Mouse (Mus musculus) megakaryocyte progenitor cell, adult 5-6 weeks (primary cell): ENCODE measurements at regions not wholly inside any gene's neighbourhood (a gene's known extent, or its start where the extent isn't known, plus 50 kb on each side); places are given as distances from the start of the nearest gene placed in this dataset.

Source experiments
- ATAC-seq: replicated peaks from 2 replicates; pipeline ENCODE4 v1.8.0; 2016; ENCODE audit warnings: mild to moderate bottlenecking, moderate TSS enrichment, inconsistent platforms; ENCODE audit not compliant: poor library complexity

GRCm38 (mm10) chr5:112077840-112078600 lies 174.3 kb downstream of the Cryba4 start:
- ATAC-seq: no peak

DNA sequence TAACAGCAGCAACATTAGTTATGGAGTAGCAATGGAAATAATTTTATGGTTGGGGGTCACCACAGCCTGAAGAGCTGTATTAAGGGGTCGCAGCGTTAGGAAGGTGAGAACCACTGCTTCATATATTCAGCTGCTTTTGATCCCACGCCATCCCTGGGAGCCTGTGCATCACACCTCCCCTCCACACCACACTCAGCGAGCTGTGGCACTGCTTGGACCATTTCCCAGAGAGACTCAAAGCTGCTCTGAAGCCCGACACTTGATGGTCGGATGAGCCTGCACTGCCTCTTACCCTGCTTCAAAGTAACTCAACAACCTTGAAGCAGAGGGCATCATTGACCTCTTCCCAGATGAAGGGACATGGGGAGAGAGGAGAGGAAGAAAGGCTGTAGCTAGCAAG lies 171.3 kb downstream of the Cryba4 start:
- no peak for ATAC-seq

DNA sequence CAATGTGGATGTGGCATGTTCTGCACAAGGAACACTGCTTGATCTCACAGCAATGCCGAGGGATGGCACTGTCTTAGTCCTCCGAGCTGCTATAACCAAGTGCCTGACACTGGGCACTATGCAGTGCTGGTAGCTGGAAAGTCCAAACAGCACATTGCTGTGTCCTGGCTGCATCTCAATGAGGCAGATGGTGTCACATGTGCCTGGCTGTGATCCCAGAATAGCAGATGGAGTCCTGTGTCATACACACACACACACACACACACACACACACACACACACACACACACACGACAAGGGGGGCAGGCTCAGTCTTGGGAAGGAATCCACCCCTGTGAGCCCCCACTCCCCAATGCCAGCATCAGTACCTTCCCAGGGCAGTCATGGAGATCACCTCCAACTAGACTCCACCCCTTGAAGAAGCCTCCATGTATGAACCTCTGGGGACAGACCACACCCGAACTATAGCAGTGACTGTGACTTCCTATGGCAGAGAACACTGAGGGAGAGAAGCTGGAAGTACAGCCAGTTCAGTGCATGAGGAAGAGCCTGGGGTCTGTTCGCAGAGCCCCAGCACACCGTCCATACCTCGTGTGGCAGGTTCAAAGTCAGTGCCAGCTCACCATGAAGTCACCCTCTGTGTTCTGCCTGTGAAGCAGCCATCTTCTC lies 160.3 kb downstream of the Cryba4 start:
- no peak for ATAC-seq

DNA sequence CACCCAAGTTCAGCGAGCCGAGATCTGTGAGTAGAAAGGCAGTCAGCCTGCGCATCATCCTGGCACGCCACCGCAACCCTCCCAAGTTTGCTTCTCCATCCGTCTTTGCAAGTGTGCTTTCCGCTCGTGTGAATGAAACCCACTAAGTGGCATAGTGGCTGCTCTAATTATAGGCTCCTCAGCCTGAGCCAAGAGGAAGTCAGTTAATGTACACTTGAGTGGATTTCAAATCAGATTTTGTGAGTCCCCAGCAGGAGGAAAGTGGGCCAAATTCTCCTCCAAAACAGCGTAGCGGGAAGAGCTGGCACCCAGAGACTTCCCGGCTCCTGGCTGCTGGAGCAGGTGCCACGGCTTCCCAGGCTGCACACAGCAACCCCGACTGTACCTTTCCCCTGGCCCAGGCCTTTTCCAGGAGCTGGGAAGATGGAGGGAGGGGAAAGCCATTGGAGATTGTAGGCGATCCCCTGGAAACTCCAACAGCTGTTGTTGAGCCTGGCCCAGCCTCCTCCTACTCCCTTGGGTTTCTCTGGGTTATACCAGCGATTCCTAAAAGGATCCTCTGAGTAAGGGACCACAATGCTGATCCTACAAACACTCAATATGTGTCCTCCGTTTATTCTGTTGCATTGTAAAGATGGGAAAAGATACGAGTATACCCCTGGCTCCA lies 158.3 kb downstream of the Cryba4 start:
- ATAC-seq: no peak

GRCm38 (mm10) chr5:112098469-112099085 lies 153.7 kb downstream of the Cryba4 start:
- no peak for ATAC-seq

DNA sequence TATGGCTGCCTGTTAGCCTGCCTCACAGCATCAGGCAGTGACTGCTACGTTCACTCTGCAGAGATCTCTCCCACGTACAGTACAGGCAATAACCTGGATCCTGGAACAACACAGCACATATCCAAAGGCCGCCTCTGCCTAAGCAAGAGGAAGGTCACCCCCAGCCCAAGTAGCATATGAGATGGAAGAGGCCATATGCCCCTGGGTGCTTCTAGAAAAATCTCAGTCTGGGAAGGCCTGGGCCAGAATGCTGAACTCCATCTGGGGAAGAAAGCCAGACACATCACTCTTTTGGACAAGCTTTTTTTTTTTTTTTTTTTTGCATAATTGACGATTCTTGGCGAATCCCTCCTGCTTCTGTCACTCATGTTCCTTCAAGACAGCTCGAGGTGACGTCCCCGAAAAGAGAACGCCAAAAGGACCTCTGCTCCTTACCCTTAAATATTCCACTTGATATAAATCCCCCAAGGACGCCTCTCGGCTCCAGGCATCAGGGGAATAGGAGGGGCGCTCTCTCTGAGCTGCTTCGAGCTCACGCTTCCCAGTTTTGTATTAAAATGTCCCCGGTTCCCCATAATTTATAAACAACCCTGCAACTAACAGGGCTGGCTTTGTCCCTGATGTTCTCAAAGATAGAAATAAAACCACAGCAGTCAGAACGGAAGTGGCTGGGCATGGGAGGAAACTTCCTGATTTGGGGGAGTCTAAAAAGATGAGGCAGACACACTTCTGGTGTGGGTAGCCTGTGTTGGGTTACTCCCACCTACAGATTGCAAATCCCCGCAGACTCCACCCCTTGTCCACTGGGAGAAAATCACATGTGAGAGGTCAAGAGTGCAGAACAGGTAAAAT lies 150.4 kb downstream of the Cryba4 start:
- ATAC-seq: 0 out of 2 replicates have a peak, but pooled peaks have one; percentile 26

- no peak for ATAC-seq
These were observed 141.9 kb downstream of the Cryba4 start for GRCm38 (mm10) chr5:112110306-112110969.

- ATAC-seq: no peak
These were observed 131.6 kb downstream of the Cryba4 start for GRCm38 (mm10) chr5:112120766-112121165.

GRCm38 (mm10) chr5:112121554-112121953 lies 130.8 kb downstream of the Cryba4 start:
- no peak for ATAC-seq

DNA sequence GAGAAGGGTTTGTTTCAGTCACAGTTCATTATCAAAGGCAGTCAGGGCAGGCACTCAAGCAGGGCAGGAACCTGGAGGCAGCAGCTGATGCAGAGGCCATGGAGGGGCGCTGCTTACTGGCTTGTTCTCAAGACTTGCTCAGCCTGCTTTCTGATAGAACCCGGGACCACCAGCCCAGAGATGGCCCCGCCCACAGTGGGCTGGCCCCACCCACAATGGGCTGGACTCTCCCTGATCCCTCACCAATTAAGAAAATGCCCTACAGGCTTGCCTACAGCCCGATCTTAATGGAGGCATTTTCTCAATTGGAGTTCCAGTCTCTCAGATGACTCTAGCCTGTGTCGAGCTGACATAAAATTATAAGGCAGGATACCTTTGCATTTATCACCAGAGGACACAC lies 129.7 kb downstream of the Cryba4 start:
- no peak for ATAC-seq

GRCm38 (mm10) chr5:112127171-112127570 lies 125.1 kb downstream of the Cryba4 start:
- no peak for ATAC-seq

GRCm38 (mm10) chr5:112132746-112133145 lies 119.6 kb downstream of the Cryba4 start:
- no peak for ATAC-seq

- no peak for ATAC-seq
These were observed 118.4 kb downstream of the Cryba4 start for GRCm38 (mm10) chr5:112133688-112134573.

DNA sequence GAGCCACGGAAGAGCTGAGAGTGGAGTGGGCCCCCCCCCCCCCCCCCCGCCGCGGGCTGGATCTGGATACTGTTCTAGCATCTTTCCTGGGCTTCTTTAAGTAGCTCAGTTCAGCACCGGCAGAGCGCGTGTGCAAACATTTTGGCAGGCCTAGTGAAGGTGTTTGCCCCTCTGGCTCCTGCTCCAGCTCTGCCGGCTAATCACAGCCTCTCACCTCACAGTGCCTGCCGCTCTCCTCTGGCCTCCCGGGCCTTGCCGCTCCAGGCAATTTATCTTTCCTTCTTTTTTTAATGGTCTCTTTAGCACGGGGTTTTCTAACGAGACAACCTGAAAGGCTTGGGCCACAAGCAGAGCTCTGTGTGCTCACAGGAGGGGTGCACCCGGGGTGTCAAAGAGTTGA lies 115.7 kb downstream of the Cryba4 start:
- ATAC-seq: no peak

DNA sequence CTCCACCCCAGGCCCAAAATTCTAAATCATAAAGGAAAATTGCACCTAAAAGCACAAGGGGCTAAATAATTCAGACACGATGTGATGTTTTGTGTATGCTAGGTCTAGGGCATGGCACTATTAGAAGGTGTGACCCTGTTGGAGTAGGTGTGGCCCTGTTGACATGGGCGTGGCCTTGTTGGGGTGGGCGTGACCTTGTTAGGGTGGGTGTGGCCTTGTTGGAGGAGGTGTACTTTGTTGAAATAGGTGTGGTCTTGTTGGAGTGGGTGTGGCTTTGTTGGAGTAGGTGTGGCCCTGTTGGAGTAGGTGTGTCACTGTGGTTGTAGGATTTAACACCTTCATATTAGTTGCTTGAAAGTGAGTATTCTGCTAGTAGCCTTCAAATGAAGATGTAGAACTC lies 114.1 kb downstream of the Cryba4 start:
- ATAC-seq: 0 out of 2 replicates have a peak, but pooled peaks have one; percentile 31

DNA sequence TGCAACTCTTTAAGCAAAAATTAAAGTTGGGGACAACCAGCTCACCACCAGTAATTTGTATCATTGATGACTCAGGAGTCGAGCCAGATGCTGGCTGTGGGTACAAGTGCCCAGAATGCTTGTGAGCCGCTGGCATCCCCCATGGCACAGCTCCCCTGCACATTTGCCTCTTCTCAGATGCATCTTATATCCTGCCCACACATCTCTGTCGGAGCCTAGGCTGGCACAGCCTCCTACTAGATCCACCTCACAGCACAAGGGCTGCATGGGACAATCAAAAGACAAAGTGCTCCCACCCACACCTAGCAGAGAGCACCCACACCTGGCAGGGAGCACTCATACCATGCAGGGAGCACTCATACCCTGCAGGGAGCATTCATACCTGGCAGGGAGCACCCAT lies 109.6 kb downstream of the Cryba4 start:
- ATAC-seq: no peak

- ATAC-seq: no peak
These were observed 108.2 kb downstream of the Cryba4 start for GRCm38 (mm10) chr5:112143993-112144621.

DNA sequence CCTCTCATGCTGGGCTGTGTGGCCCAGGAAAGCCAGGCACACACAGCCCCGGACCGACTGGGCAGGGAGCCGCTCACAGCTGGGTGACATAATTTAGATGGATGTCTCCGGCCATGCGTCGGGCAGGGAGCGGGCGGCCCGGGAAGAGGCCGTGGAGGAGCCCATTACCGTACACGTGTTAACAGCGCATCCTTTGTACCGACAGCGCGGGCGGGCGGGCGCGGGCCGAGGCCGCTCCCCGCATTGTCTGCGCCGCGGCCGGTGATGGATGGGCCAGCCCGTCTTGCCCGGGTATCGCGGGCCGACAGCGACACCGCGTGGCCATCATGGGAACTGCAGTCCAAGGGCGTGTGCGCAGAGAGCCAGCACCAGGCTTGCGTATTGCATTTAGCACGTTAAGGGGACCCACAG lies 98.6 kb downstream of the Cryba4 start:
- ATAC-seq: peak; percentile 99

- no peak for ATAC-seq
These were observed 97.7 kb downstream of the Cryba4 start for GRCm38 (mm10) chr5:112154650-112155049.
